Mouse (Mus musculus) liver, embryonic 12.5 days (tissue): ENCODE measurements around the gene Emc10. TPM values are rescaled to one million over a fixed set of nuclear protein-coding genes. Genes with fewer than 3 reads are reported as not detected.
A peak's percentile ranks its signal among the peaks of the same experiment; 100 is the strongest.

ENCODE experiments used
- ATAC-seq: fragments of 200-750 bp; cut with Nextera tagmentation; 2 replicates; pipeline ENCODE4 v1.8.0; 2017; ENCODE audit warnings: moderate number of reproducible peaks, mild to moderate bottlenecking, moderate library complexity
- H3K27ac ChIP-seq: fragments of 300-500 bp; sonication (generic); 2 replicates; pipeline ENCODE4 v1.5.1; 2016; ENCODE audit warnings: mild to moderate bottlenecking
- H3K27me3 ChIP-seq: fragments of 300-500 bp; sonication (generic); replicated peaks from 2 replicates; pipeline ENCODE4 v1.6.1; 2016; ENCODE audit warnings: mild to moderate bottlenecking, moderate library complexity
- H3K36me3 ChIP-seq: fragments of 300-500 bp; sonication (generic); 2 replicates; pipeline ENCODE4 v1.6.1; 2016; ENCODE audit warnings: mild to moderate bottlenecking, moderate library complexity
- H3K4me1 ChIP-seq: fragments of 300-500 bp; sonication (generic); 2 replicates; pipeline ENCODE4 v1.6.1; 2016
- H3K4me2 ChIP-seq: fragments of 300-500 bp; sonication (generic); 2 replicates; pipeline ENCODE4 v1.6.1; 2016; ENCODE audit warnings: mild to moderate bottlenecking, moderate library complexity
- H3K4me3 ChIP-seq: fragments of 300-500 bp; sonication (generic); 2 replicates; pipeline ENCODE4 v1.5.1; 2016; ENCODE audit warnings: mild to moderate bottlenecking, moderate library complexity
- H3K9ac ChIP-seq: fragments of 300-500 bp; sonication (generic); 2 replicates; pipeline ENCODE4 v1.6.1; 2016; ENCODE audit warnings: mild to moderate bottlenecking, moderate library complexity
- H3K9me3 ChIP-seq: fragments of 300-500 bp; sonication (generic); replicated peaks from 2 replicates; pipeline ENCODE4 v1.6.1; 2016; ENCODE audit warnings: mild to moderate bottlenecking, moderate library complexity
- WGBS: fragments of 180-500 bp; shearing (Covaris S2); methylation state at CpG from one replicate; pipeline ENCODE4 v1.1.7; 2016; ENCODE audit not compliant: insufficient replicate concordance; 5-methylcytosine and 5-hydroxymethylcytosine counted together
- polyA plus RNA-seq: library from polyadenylated mRNA; unstranded; fragments of >200 nt; fragmentation: Nextera tagmentation; extraction: Ambion mirVana; gene quantifications from 2 replicates; pipeline ENCODE4 v1.2.1, GENCODE M21; 2016

Gene Emc10
- polyA plus RNA-seq, 1 experiment from 2014 or later = 70.6 TPM

GRCm38 (mm10) chr7:44521710-44522109 is 25.4 kb upstream of the Emc10 start:
- WGBS = 4% methylated on average over 20 of the region's 20 CpGs
- H3K27me3 ChIP-seq = peaks cover 82% of the 10 kb centered on the region
- H3K36me3 ChIP-seq = no peaks in the 10 kb centered on the region
- no peak for ATAC-seq
- 0 out of 2 replicates have a peak, but pooled peaks cover 3% of the 10 kb centered on the region for H3K4me1 ChIP-seq
- H3K27ac ChIP-seq = no peak overlapping the region
- no peak overlapping the region for H3K4me3 ChIP-seq
- no peak overlapping the region for H3K9ac ChIP-seq
- no peaks in the 10 kb centered on the region for H3K9me3 ChIP-seq
- peak overlapping the region; percentile 9 for H3K4me2 ChIP-seq

DNA sequence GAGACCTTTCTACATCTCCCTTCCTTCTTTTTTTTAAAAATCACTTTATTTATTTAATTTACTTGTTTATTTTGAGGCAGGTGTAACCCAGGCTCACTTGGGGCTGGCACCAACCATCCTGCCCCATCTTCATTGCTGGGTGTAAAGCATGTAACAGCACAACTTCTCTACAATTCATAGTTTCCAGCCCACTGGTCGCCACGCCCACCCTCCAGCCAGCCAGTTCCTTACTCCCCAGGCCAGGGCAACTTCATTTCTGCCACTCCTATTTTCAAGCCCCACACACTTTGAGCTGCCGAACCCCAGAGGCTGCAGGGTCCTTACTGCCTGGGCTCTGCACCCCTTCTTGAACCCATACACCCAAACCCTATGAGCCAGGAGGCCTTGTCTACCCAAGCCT is 24.7 kb upstream of the Emc10 start:
- no peak overlapping the region for H3K4me2 ChIP-seq
- H3K36me3 ChIP-seq = no peaks in the 10 kb centered on the region
- 0 out of 2 replicates have a peak, but pooled peaks cover 3% of the 10 kb centered on the region for H3K4me1 ChIP-seq
- WGBS = 53% methylated on average over 3 of the region's 3 CpGs
- H3K9me3 ChIP-seq = no peaks in the 10 kb centered on the region
- peaks cover 81% of the 10 kb centered on the region for H3K27me3 ChIP-seq
- no peak overlapping the region for H3K9ac ChIP-seq
- no peak for ATAC-seq
- no peak overlapping the region for H3K4me3 ChIP-seq
- no peak overlapping the region for H3K27ac ChIP-seq

DNA sequence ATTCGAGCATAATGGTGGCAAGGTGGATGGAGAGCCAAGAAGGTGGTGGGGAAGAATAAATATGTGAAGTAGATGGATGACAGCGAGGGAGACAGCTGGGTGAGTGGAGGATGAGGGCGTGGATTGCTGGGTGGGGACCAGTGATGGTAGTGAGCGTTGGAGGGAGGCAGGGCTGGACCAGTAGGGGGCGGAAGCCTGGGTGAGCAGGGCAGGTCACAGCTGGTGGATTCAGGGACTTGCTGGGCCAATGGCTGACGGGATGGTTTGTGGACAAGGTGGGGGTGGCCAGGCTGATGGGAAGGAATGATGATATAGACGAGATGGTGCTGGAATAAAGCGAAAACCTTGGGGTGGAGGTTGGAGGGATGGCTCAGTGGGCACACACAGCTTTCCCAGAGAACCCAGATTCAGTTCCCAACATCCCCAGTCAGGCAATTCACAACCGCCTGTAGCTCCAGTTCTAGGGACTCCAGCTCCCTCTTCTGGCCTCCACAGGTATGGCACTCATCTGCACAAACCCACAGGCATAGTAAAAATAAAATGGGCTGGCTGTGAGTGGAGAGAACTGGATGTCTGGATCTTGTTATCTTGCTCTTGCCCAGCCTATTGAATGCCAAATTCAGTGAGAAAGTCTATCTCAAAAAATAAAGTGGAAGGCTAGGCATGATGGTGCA is 23.0 kb upstream of the Emc10 start:
- Histone ChIP-seq H3K4me3 (no peak overlapping the region), H3K27me3 (peaks cover 80% of the 10 kb centered on the region), H3K9me3 (no peaks in the 10 kb centered on the region), H3K4me1 (0 out of 2 replicates have a peak, but pooled peaks cover 3% of the 10 kb centered on the region), H3K36me3 (no peaks in the 10 kb centered on the region), H3K9ac (no peak overlapping the region), H3K4me2 (no peak overlapping the region), H3K27ac (no peak overlapping the region)
- 52% methylated on average over 9 of the region's 9 CpGs for WGBS
- no peak for ATAC-seq

- Histone ChIP-seq H3K9ac (no peak overlapping the region), H3K9me3 (peaks cover 5% of the 10 kb centered on the region; the same call in 1 of the 2 replicates), H3K36me3 (no peaks in the 10 kb centered on the region), H3K27me3 (peaks cover 72% of the 10 kb centered on the region), H3K4me2 (no peak overlapping the region), H3K4me3 (no peak overlapping the region), H3K27ac (no peak overlapping the region), H3K4me1 (peaks cover 10% of the 10 kb centered on the region)
- peak; percentile 24; the same call in 1 of the 2 replicates for ATAC-seq
Observed at GRCm38 (mm10) chr7:44507491-44507890, 11.2 kb upstream of the Emc10 start.

- Histone ChIP-seq H3K4me2 (no peak overlapping the region), H3K36me3 (no peaks in the 10 kb centered on the region), H3K4me1 (peaks cover 24% of the 10 kb centered on the region), H3K9ac (no peak overlapping the region), H3K27me3 (peaks cover 52% of the 10 kb centered on the region), H3K9me3 (peaks cover 3% of the 10 kb centered on the region; the same call in 1 of the 2 replicates), H3K4me3 (no peak overlapping the region), H3K27ac (no peak overlapping the region)
- ATAC-seq = no peak
- WGBS = 27% methylated on average over 5 of the region's 5 CpGs
Observed at GRCm38 (mm10) chr7:44501563-44502115, 5.3 kb upstream of the Emc10 start.

DNA sequence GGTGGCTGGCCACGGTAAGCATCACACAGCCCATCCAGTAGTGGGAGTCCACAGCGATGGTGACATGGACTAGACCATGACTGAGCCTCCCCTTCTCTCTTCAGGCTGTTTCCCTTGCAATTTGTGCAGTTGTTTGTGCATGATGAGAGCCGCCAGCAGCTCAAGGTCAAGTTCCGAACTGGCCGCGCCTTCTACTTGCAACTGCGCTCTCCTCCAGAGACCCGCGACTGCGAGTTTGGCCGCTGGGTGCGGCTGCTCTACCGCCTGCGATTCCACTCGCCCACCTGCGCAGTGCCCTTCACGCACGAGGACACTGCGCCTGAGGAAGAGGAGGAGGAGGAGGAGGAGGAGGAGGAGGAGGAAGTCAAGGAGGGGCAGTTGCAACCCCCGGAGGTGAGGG is 3.7 kb upstream of the Emc10 start:
- Histone ChIP-seq H3K4me2 (no peak overlapping the region), H3K4me1 (peaks cover 31% of the 10 kb centered on the region), H3K27me3 (peaks cover 44% of the 10 kb centered on the region), H3K4me3 (no peak overlapping the region), H3K9ac (no peak overlapping the region), H3K36me3 (no peaks in the 10 kb centered on the region), H3K27ac (no peak overlapping the region), H3K9me3 (peaks cover 3% of the 10 kb centered on the region; the same call in 1 of the 2 replicates)
- no peak for ATAC-seq
- WGBS = 39% methylated on average over 20 of the region's 20 CpGs

- Histone ChIP-seq H3K27ac (no peak overlapping the region), H3K4me2 (no peak overlapping the region), H3K9me3 (no peaks in the 10 kb centered on the region), H3K4me3 (no peak overlapping the region), H3K9ac (no peak overlapping the region), H3K4me1 (peaks cover 39% of the 10 kb centered on the region), H3K36me3 (peaks cover 9% of the 10 kb centered on the region), H3K27me3 (peaks cover 41% of the 10 kb centered on the region)
- 61% methylated on average over 1 of the region's 1 CpGs for WGBS
- no peak for ATAC-seq
Observed at GRCm38 (mm10) chr7:44498922-44499321, 2.6 kb upstream of the Emc10 start.

GRCm38 (mm10) chr7:44497361-44498055 is 1.2 kb upstream of the Emc10 start:
- Histone ChIP-seq H3K9me3 (no peaks in the 10 kb centered on the region), H3K4me2 (peak overlapping the region; percentile 91), H3K36me3 (peaks cover 23% of the 10 kb centered on the region), H3K4me3 (peak overlapping the region; percentile 74), H3K27me3 (peaks cover 33% of the 10 kb centered on the region), H3K9ac (peak overlapping the region; percentile 71), H3K4me1 (peaks cover 39% of the 10 kb centered on the region), H3K27ac (peak overlapping the region; percentile 94)
- no peak for ATAC-seq
- 75% methylated on average over 10 of the region's 10 CpGs for WGBS

- Histone ChIP-seq H3K4me1 (peaks cover 39% of the 10 kb centered on the region), H3K27me3 (peaks cover 33% of the 10 kb centered on the region), H3K36me3 (peaks cover 31% of the 10 kb centered on the region), H3K27ac (peak overlapping the region; percentile 94), H3K4me2 (peak overlapping the region; percentile 91), H3K9me3 (no peaks in the 10 kb centered on the region), H3K4me3 (peak overlapping the region; percentile 74), H3K9ac (peak overlapping the region; percentile 71)
- ATAC-seq = peak; percentile 71
- WGBS = under 1% methylated on average over 25 of the region's 26 CpGs
Observed at GRCm38 (mm10) chr7:44496771-44497109, 411 bp upstream of the Emc10 start.

DNA sequence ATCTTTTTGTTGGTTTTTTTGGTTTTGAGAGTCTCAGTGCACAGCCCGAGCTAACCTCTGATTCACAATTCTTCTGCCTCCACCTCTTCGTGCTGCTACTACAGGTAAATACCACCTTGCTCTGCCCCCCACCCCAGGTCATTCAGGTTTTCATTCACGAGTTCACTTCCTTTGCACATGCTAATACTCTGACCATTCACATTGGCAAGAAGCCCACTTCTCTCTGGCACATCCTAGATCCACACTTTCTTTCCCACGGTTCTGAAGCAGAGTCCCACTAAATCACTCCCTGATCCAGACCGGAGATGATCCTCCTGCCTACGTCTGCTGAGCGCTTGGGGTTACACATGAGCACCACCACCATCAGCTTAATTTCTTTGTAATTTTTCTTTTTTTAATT is 1.2 kb downstream of the Emc10 start:
- Histone ChIP-seq H3K4me2 (peak overlapping the region; percentile 91), H3K9ac (peak overlapping the region; percentile 82), H3K9me3 (no peaks in the 10 kb centered on the region), H3K4me1 (peaks cover 30% of the 10 kb centered on the region), H3K27me3 (peaks cover 18% of the 10 kb centered on the region), H3K27ac (0 out of 2 replicates have a peak overlapping the region, but pooled peaks have one; percentile 94), H3K4me3 (peak overlapping the region; percentile 74), H3K36me3 (peaks cover 47% of the 10 kb centered on the region)
- WGBS = 80% methylated on average over 7 of the region's 7 CpGs
- ATAC-seq = no peak

DNA sequence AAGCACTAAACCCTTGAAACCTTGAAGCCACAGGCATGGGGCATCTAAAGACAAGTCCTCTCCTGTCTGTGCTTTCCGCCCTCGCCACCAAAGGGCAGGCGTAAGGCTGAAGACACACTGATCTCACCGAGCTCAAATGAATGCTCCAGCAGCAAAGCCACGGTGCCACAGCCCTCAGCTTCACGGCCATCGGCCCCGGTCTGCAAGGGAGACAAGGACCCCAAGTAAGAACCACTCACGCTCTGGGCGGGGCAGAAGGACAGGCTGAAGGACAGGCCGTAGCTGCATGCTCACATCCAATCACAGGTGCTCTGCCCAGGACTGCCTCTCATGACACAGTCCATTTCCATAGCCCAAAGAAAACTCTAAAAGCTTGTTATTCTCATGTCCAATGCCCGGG is 1.6 kb downstream of the Emc10 start:
- Histone ChIP-seq H3K9ac (peak overlapping the region; percentile 82; the same call in 1 of the 2 replicates), H3K9me3 (no peaks in the 10 kb centered on the region), H3K4me3 (peak overlapping the region; percentile 74), H3K27me3 (peaks cover 14% of the 10 kb centered on the region), H3K4me2 (peak overlapping the region; percentile 91), H3K36me3 (peaks cover 51% of the 10 kb centered on the region), H3K27ac (0 out of 2 replicates have a peak overlapping the region, but pooled peaks have one; percentile 94), H3K4me1 (peaks cover 30% of the 10 kb centered on the region)
- 84% methylated on average over 12 of the region's 12 CpGs for WGBS
- no peak for ATAC-seq

- Histone ChIP-seq H3K9me3 (no peaks in the 10 kb centered on the region), H3K4me1 (peaks cover 21% of the 10 kb centered on the region), H3K27me3 (no peaks in the 10 kb centered on the region), H3K27ac (no peak overlapping the region), H3K36me3 (peaks cover 63% of the 10 kb centered on the region), H3K4me2 (no peak overlapping the region), H3K9ac (no peak overlapping the region), H3K4me3 (no peak overlapping the region)
- WGBS = 89% methylated on average over 21 of the region's 21 CpGs
- ATAC-seq = no peak
Observed at GRCm38 (mm10) chr7:44492166-44492826, 4.0 kb downstream of the Emc10 start.
